Mouse (Mus musculus) heart, adult 2 months (tissue): Measurements from ENCODE around the gene 2010300C02Rik.

Experiments
- CTCF ChIP-seq: fragments of 200-600 bp; IDR thresholded peaks from 2 replicates; pipeline ENCODE4 v1.8.1; 2022; ENCODE audit warnings: antibody characterized with exemption, mild to moderate bottlenecking, moderate library complexity
- EP300 ChIP-seq: fragments of 200-500 bp; IDR thresholded peaks from 2 replicates; pipeline ENCODE4 v1.6.1; 2011; ENCODE audit warnings: low read depth, low read length, control low read depth; ENCODE audit not compliant: insufficient read depth
- POLR2A ChIP-seq: fragments of 200-500 bp; IDR thresholded peaks from 2 replicates; pipeline ENCODE4 v1.6.1; 2011; ENCODE audit warnings: mild to moderate bottlenecking, low read depth, low read length, control low read depth; ENCODE audit not compliant: insufficient read depth

- TF ChIP-seq CTCF: no peak
- TF ChIP-seq EP300: no peak
- no peak for TF ChIP-seq POLR2A
Measured at GRCm38 (mm10) chr1:37735932-37736331, 16.0 kb upstream of the 2010300C02Rik start.
